Mouse (Mus musculus) frontal cortex, postnatal 36 days (tissue): ENCODE results near the gene Lysmd2.
"Not testable (repeated sequence)": the region's sequence is repeated elsewhere in the genome, so short reads cannot be mapped to it uniquely, and the experiment has no call there.

Source experiments
- DNase-seq, 2 experiments: peaks; one replicate each; pipeline ENCODE4 v3.0.0; 2022; ENCODE audit warnings: low spot score in 2 of 2

Lysmd2 gene

DNA sequence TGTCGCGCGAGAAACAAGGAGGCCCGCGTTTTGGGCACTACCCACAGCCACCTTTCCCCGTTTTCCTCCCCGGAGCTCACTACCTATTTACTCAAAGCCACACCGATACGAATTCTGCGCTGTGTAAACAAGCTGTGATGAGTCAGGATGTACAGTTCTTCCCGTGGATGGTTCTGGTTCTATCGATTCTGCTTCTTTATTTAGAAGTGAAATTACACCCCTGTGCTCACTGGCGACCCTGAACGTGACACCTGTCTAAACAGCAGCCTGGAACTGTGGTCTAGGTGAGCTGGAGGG is 715 bp downstream of the Lysmd2 start:
- peak in 1 of 2 experiments; percentile 49 for DNase-seq

DNA sequence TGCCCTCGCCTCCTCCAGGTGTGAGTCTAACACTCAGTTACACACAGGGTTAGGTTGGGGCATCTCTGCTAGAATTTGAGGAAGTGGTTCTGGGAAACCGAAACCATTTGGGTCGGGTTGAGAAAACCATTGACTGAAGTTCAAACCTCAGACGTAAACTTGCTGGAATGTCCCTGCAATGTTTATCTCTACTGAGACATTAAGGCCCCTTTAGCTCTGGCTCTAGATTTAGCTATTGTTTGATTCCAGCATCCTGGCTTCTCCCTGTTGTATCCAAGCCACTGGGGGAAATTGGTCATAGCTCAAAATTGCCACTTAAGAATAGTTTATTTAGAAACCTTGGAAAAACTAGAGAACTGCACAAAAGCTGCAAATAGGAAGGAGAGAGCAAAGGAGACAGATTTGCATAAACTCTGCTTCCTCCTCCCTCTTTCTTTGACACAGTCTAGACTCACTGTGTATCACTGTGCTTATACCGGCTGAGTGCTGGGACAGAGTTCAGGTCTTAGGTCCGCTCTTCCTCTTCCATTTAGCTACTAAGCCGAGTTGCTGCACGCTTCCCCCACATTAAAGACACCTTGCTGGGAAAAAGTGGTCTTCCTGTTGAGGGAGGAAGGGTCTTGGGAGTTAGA is 5.4 kb downstream of the Lysmd2 start:
- no peak for DNase-seq

DNA sequence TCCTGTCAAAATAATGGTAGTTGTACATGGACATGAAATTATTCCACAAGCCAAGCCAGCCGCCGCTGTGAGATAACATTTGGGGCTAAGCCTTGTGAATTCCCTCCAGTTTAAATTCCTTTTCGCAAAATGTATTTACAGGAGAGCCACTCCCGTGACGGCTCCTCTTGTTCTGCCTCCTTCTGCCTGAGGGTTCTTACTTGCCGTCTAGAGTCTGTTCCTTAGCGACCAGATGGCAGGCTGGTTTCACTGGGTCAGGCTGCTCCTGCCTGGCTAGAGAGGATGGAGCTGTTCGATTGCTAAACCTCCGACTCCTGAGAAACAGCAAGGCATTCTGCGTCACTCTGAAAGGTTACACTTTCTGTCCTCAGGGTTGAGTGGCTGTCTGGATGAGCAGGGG is 6.6 kb downstream of the Lysmd2 start:
- DNase-seq, result no peak

DNA sequence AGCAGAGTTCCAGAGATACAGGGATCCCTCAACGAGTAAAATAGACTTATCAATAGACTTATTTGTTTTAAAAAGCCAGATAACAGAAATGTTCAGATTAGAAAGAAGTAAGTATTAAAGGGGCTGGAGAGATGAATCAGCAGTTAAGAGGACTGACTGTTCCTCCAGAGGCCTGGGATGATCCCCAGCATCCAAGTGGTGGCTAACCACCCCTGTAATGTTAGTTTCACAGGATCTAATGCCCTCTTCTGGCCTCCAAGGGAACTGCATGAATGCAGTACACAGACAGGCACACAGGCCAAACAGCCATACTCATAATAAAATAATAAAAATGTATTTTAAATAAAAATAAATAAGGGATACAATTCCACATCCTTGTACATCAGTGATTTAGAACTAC is 7.4 kb downstream of the Lysmd2 start:
- DNase-seq, result no peak

DNA sequence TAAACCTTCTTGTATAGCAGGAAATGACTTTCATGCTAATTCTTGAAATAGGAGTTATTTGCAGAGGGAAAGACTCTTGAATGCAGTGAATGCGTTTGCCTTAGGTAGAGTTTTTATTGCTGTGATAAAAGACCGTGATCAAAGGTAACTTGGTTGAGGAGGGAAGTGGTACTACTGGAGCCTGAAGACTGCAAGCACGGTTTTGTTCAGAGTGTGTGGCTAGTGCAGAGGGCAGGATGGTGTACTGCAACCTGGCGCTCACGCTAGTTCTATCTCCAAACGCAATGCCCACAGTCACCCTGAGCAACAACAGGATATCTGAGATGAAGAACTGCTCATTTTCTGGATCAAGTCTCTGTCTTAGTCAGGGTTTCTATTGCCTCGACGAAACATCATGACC is 8.1 kb downstream of the Lysmd2 start:
- DNase-seq, result no peak

DNA sequence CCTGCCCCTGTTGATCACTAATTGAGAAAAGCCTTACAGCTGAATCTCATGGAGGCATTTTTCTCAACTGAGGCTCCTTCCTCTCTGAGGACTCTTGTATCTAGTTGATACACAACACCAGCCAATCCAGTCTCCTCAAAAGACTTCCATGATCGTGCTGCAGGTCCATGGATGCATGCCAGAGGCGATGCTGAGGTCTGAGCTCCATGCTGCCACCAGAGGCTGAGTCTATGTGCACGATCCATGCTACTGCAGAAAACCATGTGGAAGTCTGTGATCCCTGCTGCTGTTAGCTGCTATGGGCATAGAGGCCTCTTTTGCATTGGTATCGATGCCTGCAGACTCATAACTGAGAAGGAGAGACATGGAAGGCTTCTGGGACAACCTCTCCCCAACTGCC is 8.7 kb downstream of the Lysmd2 start:
- no peak for DNase-seq

DNA sequence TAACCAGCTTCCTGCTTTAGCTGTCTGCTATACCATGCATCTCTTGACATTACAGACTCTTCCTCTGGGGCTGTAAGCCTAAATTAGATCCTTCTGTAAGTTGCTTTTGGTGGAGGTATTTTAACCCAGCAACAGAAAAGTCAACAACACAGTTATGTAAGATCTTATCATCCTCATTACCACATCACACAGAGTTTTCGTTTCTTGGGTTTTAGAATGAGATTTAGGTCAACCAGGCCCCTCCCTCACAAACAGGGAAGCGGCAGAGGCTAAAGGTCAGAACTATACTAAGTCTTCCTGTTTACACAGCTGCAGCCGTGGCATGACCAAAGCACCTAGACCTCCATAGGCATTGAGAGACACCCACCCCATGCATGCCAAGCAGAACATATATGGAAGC is 19.9 kb downstream of the Lysmd2 start:
- no peak for DNase-seq

DNA sequence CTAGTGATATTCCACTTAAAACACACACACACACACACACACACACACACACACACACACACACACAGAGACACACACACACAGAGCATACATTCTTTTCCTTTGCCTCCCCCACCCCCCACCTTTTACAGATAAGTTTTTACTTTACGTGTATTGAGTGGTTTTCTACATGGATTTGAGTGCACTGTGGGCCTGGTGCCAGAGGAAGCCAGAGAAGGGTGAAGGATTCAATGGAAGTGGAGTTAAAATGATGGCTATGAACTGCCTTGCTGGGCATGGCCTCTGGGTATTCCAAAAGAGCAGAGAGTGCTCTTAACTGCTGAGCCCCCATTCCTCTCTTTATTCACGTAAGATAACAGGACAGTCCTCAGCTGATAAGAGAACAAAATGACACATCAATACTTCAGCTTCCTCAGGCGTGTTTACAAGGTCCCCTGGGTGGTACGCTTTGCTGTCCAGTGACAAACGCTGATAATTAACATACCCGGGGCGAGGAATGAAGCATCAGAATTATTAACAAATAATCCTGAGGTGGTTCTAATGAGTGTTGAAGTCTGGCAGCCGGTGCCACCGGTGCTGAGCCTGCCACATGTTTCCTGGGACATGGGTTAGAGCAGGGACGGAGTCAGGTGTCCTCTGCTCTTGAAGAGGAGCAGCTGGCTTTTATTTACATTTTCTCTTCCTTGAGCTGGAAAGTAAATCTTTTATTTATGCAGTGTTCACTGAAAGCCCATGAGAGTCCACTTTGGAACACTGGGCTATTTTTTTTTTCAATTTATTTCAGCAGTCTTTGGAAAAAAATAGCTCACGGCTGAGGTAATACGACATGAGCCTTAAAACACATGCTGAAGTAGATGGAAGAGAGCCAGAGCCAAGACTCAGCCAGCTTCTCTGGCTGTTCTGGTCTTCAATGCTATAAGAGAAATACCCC is 28.7 kb downstream of the Lysmd2 start:
- no peak for DNase-seq

DNA sequence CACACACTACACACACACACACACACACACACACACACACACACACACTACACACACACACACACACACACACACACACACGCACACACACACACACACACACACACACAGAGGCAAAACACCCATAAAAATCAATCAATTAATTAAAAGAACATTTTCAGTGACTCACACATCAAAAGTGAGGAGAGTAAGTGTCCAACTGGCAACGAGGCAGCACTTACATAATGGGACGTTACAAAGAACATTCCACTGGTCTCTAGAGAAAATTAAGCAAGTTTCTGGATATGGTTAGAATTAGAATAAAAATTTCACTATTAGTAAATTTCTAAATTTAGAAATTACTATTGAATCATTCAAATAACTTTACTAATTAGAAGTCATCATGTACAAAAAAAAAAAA is 30.9 kb downstream of the Lysmd2 start:
- not testable (repeated sequence) for DNase-seq

DNA sequence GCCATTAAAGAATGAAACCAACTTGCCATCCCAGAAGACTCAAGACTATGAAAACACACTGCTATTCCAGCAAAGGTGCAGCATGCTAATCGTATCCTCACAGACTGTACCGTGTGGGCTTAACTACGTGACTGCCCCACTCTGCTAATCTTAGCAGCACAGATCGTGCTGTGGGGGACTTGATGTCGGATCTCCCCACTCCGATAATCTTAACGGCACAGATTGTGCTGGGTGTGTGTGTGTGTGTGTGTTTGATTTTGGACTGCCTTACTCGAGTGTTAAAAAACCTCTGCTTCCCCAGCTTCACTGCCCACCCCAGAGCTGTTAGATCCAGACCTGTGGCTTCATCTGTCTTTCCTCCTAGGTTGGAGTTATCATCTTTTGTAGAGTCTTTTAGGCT is 35.4 kb downstream of the Lysmd2 start:
- DNase-seq, result peak; percentile 55 to 79

DNA sequence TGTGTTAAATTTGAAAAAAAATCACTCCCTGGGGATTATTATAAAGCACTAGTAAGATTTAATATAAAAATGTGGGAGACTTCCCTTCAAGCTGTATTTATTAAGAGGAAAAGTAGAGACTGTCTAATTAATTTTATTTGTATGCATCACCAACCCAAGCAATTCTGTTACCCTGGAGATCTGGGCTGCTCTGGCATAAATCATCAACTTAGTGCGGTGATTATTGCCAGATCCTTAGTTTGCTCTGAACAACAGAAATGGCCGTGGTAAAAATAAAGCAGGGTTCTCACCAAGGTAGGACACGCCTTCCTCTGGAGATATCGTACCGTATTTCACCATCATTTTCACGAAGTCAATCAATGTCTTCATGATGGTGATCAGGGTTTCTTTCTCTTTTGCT is 39.8 kb downstream of the Lysmd2 start:
- DNase-seq, result no peak

DNA sequence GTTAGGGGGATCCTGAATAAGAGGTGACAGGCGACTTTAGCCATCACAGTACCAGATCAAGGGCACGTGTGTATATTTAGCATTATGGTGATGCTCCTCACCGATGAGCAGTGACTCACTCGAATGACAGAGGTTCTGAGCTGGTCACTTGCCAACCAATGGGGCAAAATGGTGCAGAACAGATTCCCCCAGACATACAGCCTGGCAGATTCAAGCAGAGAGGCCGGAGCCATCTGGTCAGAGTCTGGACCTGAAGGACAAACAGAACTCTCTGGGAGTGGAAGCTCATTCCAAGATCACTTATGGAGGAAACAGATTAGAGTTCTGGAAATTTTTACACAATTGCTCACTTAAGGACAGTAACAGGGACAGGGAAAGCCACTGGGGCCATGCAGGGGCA is 41.1 kb downstream of the Lysmd2 start:
- DNase-seq, result no peak

DNA sequence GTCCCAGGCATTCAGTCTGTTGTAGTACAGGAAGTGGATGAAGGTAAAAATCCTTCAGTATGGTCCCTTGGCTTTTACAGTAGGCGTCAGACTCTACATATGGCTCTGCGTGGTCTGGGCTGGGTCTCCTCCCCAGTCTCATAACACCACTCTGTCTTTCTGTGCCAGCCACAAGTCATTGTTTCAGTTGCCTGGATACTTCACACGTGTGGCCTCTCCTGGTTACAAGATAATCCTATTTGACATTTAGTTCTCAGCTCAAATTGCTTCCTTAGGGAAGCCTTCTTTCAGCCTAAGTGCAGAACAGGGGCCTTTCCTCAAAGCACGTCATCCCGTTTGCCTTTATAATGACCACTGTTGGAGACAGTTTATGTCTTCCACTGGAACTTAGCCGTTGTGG is 47.2 kb downstream of the Lysmd2 start:
- no peak for DNase-seq

DNA sequence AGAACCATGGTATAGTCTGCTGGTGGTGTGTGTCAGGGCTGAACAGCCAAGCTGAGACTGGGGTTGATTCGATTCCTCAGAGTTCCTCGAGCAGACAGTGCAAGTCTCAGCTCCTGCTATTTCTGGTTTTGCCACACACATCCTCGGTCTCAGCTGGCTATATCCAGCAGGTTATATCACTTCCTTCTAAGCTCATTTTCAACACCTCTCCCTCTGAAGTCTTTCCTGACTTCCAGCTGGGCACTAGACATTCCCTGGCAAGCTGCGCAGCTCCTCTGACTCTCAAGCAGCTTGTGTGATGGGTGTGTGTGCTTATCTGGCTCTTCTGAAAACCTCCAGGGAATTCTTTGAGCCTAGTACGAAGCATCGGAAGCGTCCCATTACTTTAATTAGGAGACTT is 50.7 kb downstream of the Lysmd2 start:
- peak; percentile 43 to 77 for DNase-seq

DNA sequence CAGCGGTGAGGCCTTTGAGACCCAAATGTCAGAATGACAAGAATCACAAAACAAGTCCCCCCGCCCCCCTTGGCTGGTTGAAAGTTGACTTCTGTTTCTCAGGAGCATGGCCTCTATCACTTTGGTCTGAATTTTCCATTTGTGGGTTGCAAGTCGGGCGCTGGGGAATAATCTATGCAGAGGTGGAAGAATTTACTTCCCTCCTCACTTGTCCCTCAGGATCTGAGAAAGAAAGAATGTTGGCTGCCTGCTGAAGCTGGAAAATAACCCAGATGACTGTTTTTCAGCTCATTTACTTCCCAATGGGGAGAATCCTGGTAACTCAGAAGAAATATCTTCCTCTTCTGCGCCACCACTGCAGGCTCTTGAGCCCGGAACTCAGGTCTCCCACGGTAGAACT is 52.8 kb downstream of the Lysmd2 start:
- DNase-seq, result no peak

DNA sequence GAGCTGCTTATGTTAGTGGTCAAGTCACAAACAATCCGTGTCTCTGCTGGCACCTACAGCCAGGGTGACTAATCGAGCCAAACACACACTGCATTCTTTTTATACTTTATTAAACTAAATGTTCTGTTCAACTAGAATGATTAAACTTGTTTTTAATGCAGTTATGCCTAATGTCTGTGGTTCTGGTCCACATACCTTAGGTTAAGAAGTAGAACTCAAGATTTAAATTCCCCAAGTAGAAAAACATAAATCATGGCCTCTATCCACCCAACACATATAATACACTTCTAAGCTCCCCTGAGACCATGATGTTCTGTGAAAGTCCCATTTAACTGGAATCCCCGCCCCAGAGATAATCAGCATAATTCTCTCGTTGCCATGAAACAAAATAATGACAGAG is 54.1 kb downstream of the Lysmd2 start:
- no peak for DNase-seq

DNA sequence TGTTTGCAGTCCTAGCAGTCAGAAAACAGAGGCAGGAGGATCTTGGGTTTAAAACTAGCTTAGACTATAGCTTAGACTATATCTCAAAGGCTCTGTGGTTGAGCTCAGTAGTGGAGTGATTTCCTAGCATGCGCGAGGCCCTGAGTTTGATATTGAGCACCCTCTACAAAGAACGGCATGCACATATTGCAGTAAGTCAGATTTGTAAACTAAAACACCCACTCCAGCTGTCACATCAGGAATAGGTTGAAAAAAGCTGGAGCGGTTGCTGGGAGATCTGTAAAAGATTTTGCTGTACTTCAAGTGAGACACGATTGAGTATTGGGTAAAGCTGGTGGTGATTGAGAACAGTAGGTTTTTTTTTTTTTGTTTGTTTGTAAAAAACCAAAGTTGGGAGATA is 55.1 kb downstream of the Lysmd2 start:
- peak in 1 of 2 experiments; percentile 53 for DNase-seq

DNA sequence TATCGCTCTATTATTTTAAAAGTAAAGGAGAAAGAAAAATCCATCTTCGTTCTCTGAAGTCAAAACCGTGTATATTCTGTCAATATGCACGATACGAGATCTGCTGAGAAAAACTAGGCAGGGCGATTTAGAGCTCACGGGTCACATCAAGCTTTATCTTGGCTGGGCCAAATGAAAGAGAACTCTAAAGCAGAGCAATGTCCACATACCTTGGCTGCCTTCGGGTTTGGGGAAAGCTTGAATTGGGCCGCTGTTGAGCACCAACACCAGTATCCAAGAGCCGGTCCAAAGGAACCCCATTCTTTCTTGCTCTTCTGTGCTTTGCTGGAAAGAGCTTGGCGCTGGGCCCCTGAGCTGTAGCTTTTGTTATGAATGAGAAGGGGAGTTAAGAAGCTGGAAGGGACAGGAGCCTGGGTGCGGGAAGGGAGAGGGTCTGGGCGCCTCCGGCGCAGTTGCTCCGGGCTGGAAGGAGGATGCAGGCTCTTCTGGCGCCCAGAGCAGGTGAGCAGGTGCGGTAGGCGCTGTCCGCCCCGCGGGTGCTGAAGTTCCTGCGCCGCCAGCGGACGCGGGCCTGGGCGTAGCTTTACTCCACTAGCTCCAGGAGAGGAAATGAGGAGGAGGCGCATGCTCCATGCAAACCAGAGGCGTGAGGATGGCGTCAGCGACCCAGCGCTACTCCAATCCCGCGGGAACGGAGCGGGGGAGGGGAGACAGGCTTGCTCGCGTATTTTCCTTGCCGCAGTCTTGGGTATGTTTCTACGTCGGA is 58.1 kb downstream of the Lysmd2 start, which contains the start of gene Scg3:
Gene Scg3, minus strand, starts transcription at position 631 of the 766 bp plus-strand sequence.
- peak; percentile 94 to 97 for DNase-seq

DNA sequence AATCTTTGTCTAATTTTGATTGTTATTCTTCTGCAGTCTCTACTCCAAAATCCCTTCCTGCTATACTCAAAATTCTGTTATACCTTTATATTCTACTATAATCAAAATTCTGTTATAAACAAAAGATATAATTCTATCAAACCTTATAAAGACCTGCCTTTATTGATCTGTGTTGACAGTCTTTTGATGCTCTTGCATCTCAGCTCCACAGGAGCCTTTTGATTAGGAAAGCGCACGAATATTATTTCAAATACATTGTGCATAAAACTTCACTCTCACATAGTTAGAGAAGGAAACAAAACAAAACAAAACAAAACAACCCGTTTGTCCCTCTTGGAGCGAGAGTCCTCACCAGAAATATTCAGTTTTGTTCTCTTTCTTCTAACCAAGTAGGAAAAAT is 58.8 kb downstream of the Lysmd2 start:
- DNase-seq, result no peak

DNA sequence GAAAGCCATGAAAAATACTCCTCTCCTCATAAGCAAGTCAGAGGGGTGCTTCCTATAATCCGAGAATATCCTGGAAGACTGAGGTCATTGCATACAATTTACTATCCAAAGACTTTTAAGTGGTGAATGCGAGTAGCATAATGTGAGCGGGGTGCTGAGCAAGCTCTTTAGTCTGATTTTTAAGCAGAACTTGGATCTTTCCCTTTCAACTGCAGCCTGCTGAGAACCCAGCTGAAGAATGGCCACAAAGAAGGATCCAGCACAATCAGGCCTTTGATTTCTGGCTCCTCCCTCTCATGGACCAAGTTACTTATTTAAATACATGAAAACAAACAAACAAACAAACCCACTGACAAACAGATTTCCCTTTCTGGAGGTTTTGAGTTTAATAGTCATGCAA is 59.2 kb downstream of the Lysmd2 start:
- DNase-seq, result peak in 1 of 2 experiments; percentile 37
